Mouse (Mus musculus): ENCODE data around the gene Pllp.

The Pllp gene

GRCm38 (mm10) chr8:94695994-94696384, at the start of gene Pllp:
Gene Pllp, minus strand, starts transcription at chr8:94696278.
- peak; percentile 19 to 38 for DNase-seq

GRCm38 (mm10) chr8:94745476-94746184, 49.6 kb upstream of the Pllp start, which contains the start of gene Ccl22:
Gene Ccl22, plus strand, starts transcription at chr8:94745590.
- DNase-seq, result no peak

- no peak for DNase-seq
Observed at GRCm38 (mm10) chr8:94744972-94745371, 48.9 kb upstream of the Pllp start.

- DNase-seq, result no peak
Observed at GRCm38 (mm10) chr8:94744484-94744883, 48.4 kb upstream of the Pllp start.

GRCm38 (mm10) chr8:94741726-94742125, 45.6 kb upstream of the Pllp start:
- DNase-seq, result no peak

GRCm38 (mm10) chr8:94740591-94740990, 44.5 kb upstream of the Pllp start:
- DNase-seq, result no peak

- DNase-seq, result no peak
Observed at GRCm38 (mm10) chr8:94739829-94740228, 43.8 kb upstream of the Pllp start.

GRCm38 (mm10) chr8:94735426-94736094, 39.5 kb upstream of the Pllp start:
- DNase-seq, result no peak

GRCm38 (mm10) chr8:94734735-94735350, 38.8 kb upstream of the Pllp start:
- no peak for DNase-seq

GRCm38 (mm10) chr8:94733821-94734465, 37.9 kb upstream of the Pllp start:
- peak in 1 of 2 experiments; percentile 22 for DNase-seq

- DNase-seq, result no peak
Observed at GRCm38 (mm10) chr8:94729301-94729700, 33.2 kb upstream of the Pllp start.

- no peak for DNase-seq
Observed at GRCm38 (mm10) chr8:94725998-94726397, 29.9 kb upstream of the Pllp start.

GRCm38 (mm10) chr8:94716841-94717240, 20.8 kb upstream of the Pllp start:
- DNase-seq, result no peak

GRCm38 (mm10) chr8:94715871-94716270, 19.8 kb upstream of the Pllp start:
- DNase-seq, result no peak

GRCm38 (mm10) chr8:94714556-94714955, 18.5 kb upstream of the Pllp start:
- no peak for DNase-seq

GRCm38 (mm10) chr8:94711160-94711718, 15.2 kb upstream of the Pllp start:
- no peak for DNase-seq

- DNase-seq, result no peak
Observed at GRCm38 (mm10) chr8:94710336-94710735, 14.3 kb upstream of the Pllp start.

GRCm38 (mm10) chr8:94706732-94707395, 10.8 kb upstream of the Pllp start:
- DNase-seq, result no peak

GRCm38 (mm10) chr8:94705581-94706245, 9.6 kb upstream of the Pllp start:
- no peak for DNase-seq

GRCm38 (mm10) chr8:94704669-94704984, 8.5 kb upstream of the Pllp start:
- no peak for DNase-seq

GRCm38 (mm10) chr8:94703972-94704668, 8.0 kb upstream of the Pllp start:
- peak; percentile 92 to 97 for DNase-seq
